Mouse (Mus musculus): ENCODE data around the gene Gm3187. TPM values are rescaled to one million over a fixed set of nuclear protein-coding genes. Genes with fewer than 3 reads are reported as not detected.
"Not testable (repeated sequence)": the region's sequence is repeated elsewhere in the genome, so short reads cannot be mapped to it uniquely, and the experiment has no call there.

The Gm3187 gene
- not detected in 2 replicates for polyA plus RNA-seq (2016; fragmentation: Nextera tagmentation; extraction: Ambion mirVana)

- H3K4me2 ChIP-seq (replicated peaks); H3K9me3 ChIP-seq (replicated peaks); H3K36me3 ChIP-seq; H3K4me1 ChIP-seq; H3K27ac ChIP-seq; H3K4me3 ChIP-seq; ATAC-seq (ENCODE audit: low FRiP score); H3K9ac ChIP-seq; H3K27me3 ChIP-seq: not testable (repeated sequence)
- WGBS, result 93% methylated on average over 4 of the region's 5 CpGs
These were observed at the start of gene Gm3187 for GRCm38 (mm10) chr14:5483907-5484306. TSS of gene Gm3187 (plus strand) at chr14:5484207.

GRCm38 (mm10) chr14:5455367-5455766, 28.6 kb upstream of the Gm3187 start, which contains the start of gene Gm3194:
TSS of gene Gm3194 (minus strand) at chr14:5455467.
- H3K36me3 ChIP-seq; ATAC-seq (ENCODE audit: low FRiP score); H3K27ac ChIP-seq; H3K4me1 ChIP-seq; H3K9me3 ChIP-seq (replicated peaks); H3K9ac ChIP-seq; H3K4me3 ChIP-seq; H3K27me3 ChIP-seq; H3K4me2 ChIP-seq (replicated peaks): not testable (repeated sequence)
- no CpG with 5 or more reads among the region's 3 CpGs for WGBS

GRCm38 (mm10) chr14:5460469-5460868, 23.5 kb upstream of the Gm3187 start:
- not testable (repeated sequence) for H3K4me3 ChIP-seq; H3K4me2 ChIP-seq (replicated peaks); H3K9me3 ChIP-seq (replicated peaks); H3K4me1 ChIP-seq; H3K9ac ChIP-seq; H3K36me3 ChIP-seq; H3K27ac ChIP-seq; H3K27me3 ChIP-seq
- no CpG with 5 or more reads among the region's 19 CpGs for WGBS
- ATAC-seq (ENCODE audit: low FRiP score), result 0 out of 2 replicates have a peak, but pooled peaks have one; percentile 60

- not testable (repeated sequence) for H3K4me1 ChIP-seq; ATAC-seq (ENCODE audit: low FRiP score)
These were observed 6.3 kb upstream of the Gm3187 start, which contains the start of gene Gm8246 for GRCm38 (mm10) chr14:5477730-5478129. TSS of gene Gm8246 (minus strand) at chr14:5477830.

GRCm38 (mm10) chr14:5501374-5501773, 17.4 kb downstream of the Gm3187 start, which contains the start of gene Gm3488:
TSS of gene Gm3488 (plus strand) at chr14:5501674.
- H3K27ac ChIP-seq; H3K4me2 ChIP-seq (replicated peaks); H3K27me3 ChIP-seq; H3K9me3 ChIP-seq (replicated peaks); H3K36me3 ChIP-seq; H3K4me3 ChIP-seq; H3K4me1 ChIP-seq; H3K9ac ChIP-seq; ATAC-seq (ENCODE audit: low FRiP score): not testable (repeated sequence)
- WGBS, result no CpG with 5 or more reads among the region's 35 CpGs

More at GRCm38 (mm10) chr14:5477730-5478129, 6.3 kb upstream of the Gm3187 start, which contains the start of gene Gm8246:
- H3K4me3 ChIP-seq; H3K27me3 ChIP-seq; H3K9ac ChIP-seq; H3K4me2 ChIP-seq (replicated peaks); H3K27ac ChIP-seq; H3K36me3 ChIP-seq; H3K9me3 ChIP-seq (replicated peaks): not testable (repeated sequence)
- WGBS, result no CpG with 5 or more reads among the region's 3 CpGs

GRCm38 (mm10) chr14:5538196-5538595, 54.2 kb downstream of the Gm3187 start, which contains the start of gene Gm3532:
TSS of gene Gm3532 (plus strand) at chr14:5538496.
- not testable (repeated sequence) for H3K27ac ChIP-seq

More at GRCm38 (mm10) chr14:5538196-5538595, 54.2 kb downstream of the Gm3187 start, which contains the start of gene Gm3532:
- not testable (repeated sequence) for H3K27me3 ChIP-seq; H3K9me3 ChIP-seq (replicated peaks); H3K4me3 ChIP-seq; ATAC-seq (ENCODE audit: low FRiP score); H3K4me2 ChIP-seq (replicated peaks); H3K36me3 ChIP-seq; H3K4me1 ChIP-seq; H3K9ac ChIP-seq
- WGBS, result no CpG with 5 or more reads among the region's 2 CpGs

Other genes starting within 250 kb of the Gm3187 start
- gene Gm3526, start 223.6 kb upstream of the Gm3187 start, polyA plus RNA-seq (2016; fragmentation: Nextera tagmentation; extraction: Ambion mirVana), result not detected in 2 replicates
- gene Gm3542, start 149.3 kb upstream of the Gm3187 start, polyA plus RNA-seq (2016; fragmentation: Nextera tagmentation; extraction: Ambion mirVana), result not detected in 2 replicates
- not detected in 2 replicates for gene Gm3500, start 95.2 kb upstream of the Gm3187 start, polyA plus RNA-seq (2016; fragmentation: Nextera tagmentation; extraction: Ambion mirVana)
- gene Gm3194, start 28.7 kb upstream of the Gm3187 start, polyA plus RNA-seq (2016; fragmentation: Nextera tagmentation; extraction: Ambion mirVana), result 1.8 TPM in 2 replicates
- gene Gm8246, start 6.4 kb upstream of the Gm3187 start, polyA plus RNA-seq (2016; fragmentation: Nextera tagmentation; extraction: Ambion mirVana), result not detected in 2 replicates
- 3.7 and 4.4 TPM in 2 replicates for gene Gm3488, start 17.5 kb downstream of the Gm3187 start, polyA plus RNA-seq (2016; fragmentation: Nextera tagmentation; extraction: Ambion mirVana)
- gene Gm3532, start 54.3 kb downstream of the Gm3187 start, polyA plus RNA-seq (2016; fragmentation: Nextera tagmentation; extraction: Ambion mirVana), result not detected in 2 replicates
- not detected in 2 replicates for gene Gm8265, start 148.8 kb downstream of the Gm3187 start, polyA plus RNA-seq (2016; fragmentation: Nextera tagmentation; extraction: Ambion mirVana)
- not detected in 2 replicates for gene Gm9603, start 203.2 kb downstream of the Gm3187 start, polyA plus RNA-seq (2016; fragmentation: Nextera tagmentation; extraction: Ambion mirVana)

Measured in hindbrain, embryonic 12.5 days (tissue).